Mouse (Mus musculus): ENCODE results near the gene Sstr3. TPM values are rescaled to one million over a fixed set of nuclear protein-coding genes. Genes with fewer than 3 reads are reported as not detected.

The Sstr3 gene
- polyA plus RNA-seq, 1 experiment from 2014 or later = not detected

DNA sequence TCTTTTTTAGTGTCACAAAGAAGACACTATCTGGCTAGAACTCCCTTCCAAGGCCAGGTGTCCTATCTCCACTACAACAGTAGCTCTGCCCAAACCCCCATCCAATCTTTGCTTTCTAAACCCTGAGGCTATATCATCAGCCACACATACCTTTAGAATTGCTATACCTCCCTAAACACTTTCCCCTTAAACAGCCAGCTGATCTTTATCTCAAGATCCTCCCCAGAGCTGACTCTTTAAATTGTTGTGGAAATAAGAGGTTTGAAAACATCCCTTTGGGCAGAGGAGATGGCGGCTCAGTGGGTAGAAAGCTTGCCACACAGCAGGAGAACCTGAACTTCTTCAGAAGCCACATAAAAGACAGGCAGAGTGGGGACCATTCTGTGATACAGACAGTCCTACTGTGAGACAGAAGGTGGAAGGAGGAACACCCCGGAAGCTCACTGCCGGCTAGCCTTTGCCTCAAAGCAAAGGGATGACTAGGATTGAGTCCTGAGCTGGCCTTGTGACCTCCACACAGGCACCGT lies 31.9 kb upstream of the Sstr3 start:
- Histone ChIP-seq H3K4me3 (no peak overlapping the region), H3K9ac (no peak overlapping the region), H3K27ac (no peak overlapping the region), H3K9me3 (no peaks in the 10 kb centered on the region), H3K27me3 (no peaks in the 10 kb centered on the region), H3K4me1 (peaks cover 19% of the 10 kb centered on the region), H3K36me3 (no peaks in the 10 kb centered on the region), H3K4me2 (no peak overlapping the region)
- 60% methylated on average over 4 of the region's 4 CpGs for WGBS
- ATAC-seq (ENCODE audit: borderline replicate concordance, extremely low read depth, low FRiP score, low TSS enrichment) = no peak

DNA sequence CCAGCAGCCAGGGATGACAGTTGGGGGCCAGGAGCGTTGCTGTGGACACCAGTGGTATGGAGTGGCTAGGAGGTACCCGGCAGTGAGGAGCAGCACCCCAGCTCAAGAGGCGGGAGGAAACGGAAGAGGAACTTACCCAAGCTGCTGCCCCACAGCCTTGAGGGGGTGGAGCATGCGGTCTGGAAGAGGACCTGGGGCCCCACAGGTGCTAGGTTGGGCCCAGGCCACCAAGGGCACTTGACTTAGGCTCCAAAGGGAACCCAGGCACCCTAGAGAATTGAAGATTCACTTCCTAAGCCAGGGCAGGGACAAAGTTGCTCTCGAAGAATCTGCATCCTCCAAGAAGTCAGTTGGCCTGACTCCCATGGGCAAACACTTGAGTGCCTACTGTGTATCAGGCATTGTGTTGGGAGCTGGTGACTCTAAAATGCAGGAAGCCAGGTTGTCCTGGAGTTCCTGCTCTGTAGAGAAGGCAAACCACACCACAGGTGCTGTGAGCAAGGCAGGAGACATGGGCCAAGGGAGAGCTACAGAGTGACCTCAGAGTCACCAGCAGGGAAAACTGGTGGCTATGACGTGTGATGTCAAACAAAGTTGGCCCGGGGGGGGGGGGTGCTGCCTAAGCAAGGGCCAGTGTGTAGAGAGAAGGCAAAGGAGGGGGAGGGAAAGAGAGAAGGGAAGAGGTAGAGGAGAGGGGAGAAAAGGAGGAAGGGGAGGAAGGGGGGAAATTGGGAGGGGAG lies 28.3 kb upstream of the Sstr3 start, which contains the start of gene Rac2:
Gene Rac2 (minus strand): TSS at position 126 of the 740 bp plus-strand sequence.
- Histone ChIP-seq H3K36me3 (no peaks in the 10 kb centered on the region), H3K9me3 (no peaks in the 10 kb centered on the region), H3K4me1 (no peaks in the 10 kb centered on the region), H3K4me3 (no peak within 1 kb of the TSS), H3K27me3 (no peaks in the 10 kb centered on the region), H3K27ac (no peak within 1 kb of the TSS), H3K9ac (no peak within 1 kb of the TSS), H3K4me2 (no peak within 1 kb of the TSS)
- 49% methylated on average over 8 of the region's 8 CpGs for WGBS
- no peak for ATAC-seq (ENCODE audit: borderline replicate concordance, extremely low read depth, low FRiP score, low TSS enrichment)

DNA sequence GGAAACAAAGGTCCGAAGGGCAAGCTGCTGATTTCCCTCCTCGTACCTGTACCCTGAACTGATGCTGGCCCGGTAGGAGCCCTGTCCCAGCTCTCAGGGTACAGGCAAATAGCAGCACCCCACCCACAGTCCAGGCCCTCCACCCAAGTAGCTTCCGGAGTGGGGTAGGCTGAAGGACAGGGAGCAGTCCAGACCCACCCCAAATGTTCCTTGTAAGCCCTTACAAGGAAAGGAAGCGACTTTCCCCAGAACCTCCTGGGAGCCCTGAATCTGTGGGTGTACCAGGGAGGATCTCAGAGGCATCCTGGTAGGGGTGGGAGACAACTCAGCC lies 27.8 kb upstream of the Sstr3 start:
- no peak overlapping the region for H3K9ac ChIP-seq
- no peaks in the 10 kb centered on the region for H3K9me3 ChIP-seq
- no peak overlapping the region for H3K27ac ChIP-seq
- H3K36me3 ChIP-seq = no peaks in the 10 kb centered on the region
- no peaks in the 10 kb centered on the region for H3K27me3 ChIP-seq
- H3K4me2 ChIP-seq = no peak overlapping the region
- peak; percentile 46; the same call in 1 of the 2 replicates for ATAC-seq (ENCODE audit: borderline replicate concordance, extremely low read depth, low FRiP score, low TSS enrichment)
- 77% methylated on average over 5 of the region's 5 CpGs for WGBS
- no peak overlapping the region for H3K4me3 ChIP-seq
- no peaks in the 10 kb centered on the region for H3K4me1 ChIP-seq

DNA sequence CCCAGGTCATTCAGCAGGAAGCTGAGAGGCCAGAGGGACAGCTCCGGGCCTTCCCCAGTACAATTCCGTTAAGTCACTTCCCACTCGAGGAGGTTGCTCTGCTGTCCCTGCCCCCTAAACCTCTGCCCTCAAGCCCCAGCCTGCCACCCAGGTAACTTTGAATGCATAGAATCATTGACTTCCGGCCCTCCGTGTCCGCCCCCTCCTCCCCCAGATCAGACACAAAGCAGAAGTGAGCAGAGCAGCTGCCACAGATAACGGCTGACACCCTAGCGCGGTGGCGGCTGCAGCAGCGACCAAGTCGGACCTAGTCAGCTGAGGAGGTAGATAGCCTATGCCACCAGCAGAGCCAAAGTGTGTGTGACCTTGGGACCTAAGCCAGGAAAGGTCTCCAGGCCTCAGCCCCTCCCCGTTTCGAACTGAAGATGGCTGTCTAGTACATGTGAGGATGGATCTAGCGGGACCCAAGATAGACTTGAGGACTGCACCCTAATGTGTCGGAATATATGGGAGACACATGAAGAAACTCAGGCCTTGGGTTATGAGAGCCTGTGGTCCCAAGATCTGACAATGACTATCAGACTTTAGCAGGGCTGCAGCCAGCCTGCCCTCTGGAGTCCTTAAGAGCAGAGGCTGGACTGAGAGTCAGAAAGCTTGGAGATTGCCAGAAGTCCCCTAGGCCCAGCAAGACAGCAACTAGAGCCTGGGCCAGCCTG lies 27.2 kb upstream of the Sstr3 start:
- H3K4me3 ChIP-seq = no peak overlapping the region
- ATAC-seq (ENCODE audit: borderline replicate concordance, extremely low read depth, low FRiP score, low TSS enrichment) = no peak
- WGBS = 37% methylated on average over 16 of the region's 16 CpGs

DNA sequence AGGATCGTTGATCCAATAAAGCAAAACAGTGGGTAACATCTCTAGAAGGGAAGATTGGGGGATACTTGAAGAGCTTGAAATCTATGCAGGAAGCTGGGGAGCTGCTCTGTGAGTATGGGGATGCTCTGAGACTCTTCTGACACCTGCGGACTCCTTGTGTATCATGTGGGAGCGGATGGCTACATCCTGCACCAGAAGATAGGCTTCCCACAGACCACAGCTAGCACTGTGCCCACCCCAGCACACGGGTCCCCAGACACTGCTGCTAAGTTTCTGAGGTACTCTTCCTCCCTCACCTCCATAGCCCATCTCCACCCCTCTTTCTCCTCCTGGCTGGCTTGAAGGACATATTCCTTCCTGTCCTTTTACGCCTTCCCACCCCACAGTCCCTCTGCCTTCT lies 25.7 kb upstream of the Sstr3 start:
- no peaks in the 10 kb centered on the region for H3K9me3 ChIP-seq
- no peaks in the 10 kb centered on the region for H3K36me3 ChIP-seq
- no peak for ATAC-seq (ENCODE audit: borderline replicate concordance, extremely low read depth, low FRiP score, low TSS enrichment)
- no peak overlapping the region for H3K4me2 ChIP-seq
- no peaks in the 10 kb centered on the region for H3K27me3 ChIP-seq
- H3K27ac ChIP-seq = no peak overlapping the region
- H3K4me3 ChIP-seq = no peak overlapping the region
- H3K4me1 ChIP-seq = no peaks in the 10 kb centered on the region
- WGBS = 95% methylated on average over 5 of the region's 5 CpGs
- H3K9ac ChIP-seq = no peak overlapping the region

More for the DNA sequence above, 27.2 kb upstream of the Sstr3 start:
- H3K9ac ChIP-seq = no peak overlapping the region
- H3K4me1 ChIP-seq = no peaks in the 10 kb centered on the region
- no peaks in the 10 kb centered on the region for H3K27me3 ChIP-seq
- H3K4me2 ChIP-seq = no peak overlapping the region
- H3K27ac ChIP-seq = no peak overlapping the region
- H3K36me3 ChIP-seq = no peaks in the 10 kb centered on the region
- H3K9me3 ChIP-seq = no peaks in the 10 kb centered on the region

DNA sequence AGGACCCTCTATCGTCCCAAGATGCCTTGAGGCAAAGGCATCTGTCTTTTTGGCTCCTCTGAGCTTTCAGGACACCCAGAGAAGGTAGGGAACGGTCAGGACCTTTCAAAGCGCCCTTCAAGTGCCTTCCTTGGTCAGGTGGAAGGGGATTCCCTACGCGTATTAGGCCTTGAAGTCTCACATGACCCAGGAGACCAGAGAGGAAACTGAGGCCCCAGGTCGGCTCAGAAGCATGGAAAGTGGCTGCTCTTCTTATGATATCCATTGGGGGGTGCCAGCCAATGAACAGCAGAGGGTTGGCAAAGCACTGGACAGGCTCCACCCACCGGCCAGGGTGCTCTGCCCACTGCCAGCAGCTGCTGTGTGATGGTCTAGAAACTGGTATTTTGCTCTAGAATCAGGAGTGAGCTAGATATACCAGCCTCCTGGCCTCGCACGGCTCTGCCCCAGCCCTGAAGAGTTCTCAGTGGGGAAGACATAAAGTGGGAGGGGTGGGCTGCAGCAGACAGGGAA lies 23.2 kb upstream of the Sstr3 start:
- Histone ChIP-seq H3K4me1 (no peaks in the 10 kb centered on the region), H3K4me2 (no peak overlapping the region), H3K27ac (no peak overlapping the region), H3K36me3 (no peaks in the 10 kb centered on the region), H3K9ac (no peak overlapping the region), H3K27me3 (no peaks in the 10 kb centered on the region), H3K4me3 (no peak overlapping the region), H3K9me3 (no peaks in the 10 kb centered on the region)
- 62% methylated on average over 9 of the region's 9 CpGs for WGBS
- ATAC-seq (ENCODE audit: borderline replicate concordance, extremely low read depth, low FRiP score, low TSS enrichment) = no peak

DNA sequence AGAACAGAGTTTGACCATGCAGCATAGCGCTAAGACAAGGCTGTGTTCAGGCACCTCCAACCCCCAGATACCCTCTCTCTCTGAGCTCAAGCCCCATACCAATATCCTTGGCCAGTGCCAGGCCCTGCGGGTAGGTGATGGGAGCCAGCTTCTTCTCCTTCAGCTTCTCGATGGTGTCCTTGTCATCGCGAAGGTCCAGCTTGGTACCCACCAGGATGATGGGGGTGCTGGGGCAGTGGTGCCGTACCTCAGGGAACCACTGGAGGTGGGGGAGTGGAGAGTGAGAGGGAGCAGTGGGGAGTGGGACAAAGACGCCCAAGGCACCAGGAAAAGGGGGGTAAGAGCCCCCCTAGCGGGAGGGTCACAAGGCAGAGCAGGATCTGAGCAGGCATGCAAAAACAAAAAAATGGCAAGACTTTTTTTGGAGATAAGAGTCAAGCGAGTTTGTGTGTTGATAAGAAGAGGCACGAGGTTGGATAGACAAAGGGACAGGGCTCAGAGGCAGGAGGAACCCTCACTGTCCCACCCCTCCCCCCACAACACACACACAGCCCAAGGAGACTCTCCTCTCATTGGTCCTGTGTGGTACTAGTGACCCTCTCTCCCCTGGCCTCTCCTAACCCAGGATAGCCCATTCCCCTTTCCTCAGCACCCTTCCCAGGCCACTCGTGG lies 20.4 kb upstream of the Sstr3 start:
- no peaks in the 10 kb centered on the region for H3K36me3 ChIP-seq
- H3K4me3 ChIP-seq = no peak overlapping the region
- H3K27me3 ChIP-seq = no peaks in the 10 kb centered on the region
- H3K4me1 ChIP-seq = no peaks in the 10 kb centered on the region
- WGBS = 59% methylated on average over 11 of the region's 11 CpGs
- ATAC-seq (ENCODE audit: borderline replicate concordance, extremely low read depth, low FRiP score, low TSS enrichment) = no peak
- H3K9me3 ChIP-seq = no peaks in the 10 kb centered on the region
- H3K9ac ChIP-seq = no peak overlapping the region
- no peak overlapping the region for H3K4me2 ChIP-seq
- H3K27ac ChIP-seq = no peak overlapping the region

DNA sequence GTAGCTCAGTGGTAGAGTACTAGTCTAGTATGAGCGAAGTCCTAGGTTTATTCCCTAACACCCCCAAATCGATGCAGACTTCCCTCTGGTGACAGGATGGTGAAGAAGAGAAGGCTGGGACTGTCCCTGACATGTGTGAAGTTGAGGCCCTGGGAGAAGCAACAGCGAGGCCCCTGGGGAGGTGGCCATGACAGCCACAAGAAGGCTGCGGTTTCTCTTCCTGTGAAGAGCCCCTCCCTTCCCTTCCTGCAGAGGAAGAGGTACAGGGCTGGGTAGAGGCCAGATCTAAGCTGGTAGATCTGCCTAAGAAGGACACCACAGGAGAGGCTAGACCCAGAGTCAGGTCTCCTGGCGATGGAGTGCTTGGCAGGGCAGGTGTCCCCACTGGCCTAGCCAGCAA lies 19.5 kb upstream of the Sstr3 start:
- Histone ChIP-seq H3K27ac (no peak overlapping the region), H3K36me3 (no peaks in the 10 kb centered on the region), H3K9me3 (no peaks in the 10 kb centered on the region), H3K9ac (no peak overlapping the region), H3K4me2 (no peak overlapping the region), H3K27me3 (no peaks in the 10 kb centered on the region), H3K4me1 (no peaks in the 10 kb centered on the region), H3K4me3 (no peak overlapping the region)
- 64% methylated on average over 5 of the region's 5 CpGs for WGBS
- ATAC-seq (ENCODE audit: borderline replicate concordance, extremely low read depth, low FRiP score, low TSS enrichment) = no peak

DNA sequence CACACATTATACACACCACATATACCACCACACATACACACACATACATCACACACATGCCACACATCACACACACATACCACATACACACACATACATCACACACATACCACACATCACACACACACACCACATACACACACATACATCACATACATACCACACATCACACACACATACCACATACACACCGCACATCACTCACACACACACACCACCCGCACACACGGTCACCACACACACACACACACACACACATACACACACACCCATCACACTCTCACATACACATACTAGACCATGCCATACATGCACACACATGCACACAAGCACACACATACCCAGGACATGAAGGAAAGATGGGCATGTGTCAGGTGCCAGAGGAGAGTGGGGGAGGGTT lies 18.9 kb upstream of the Sstr3 start:
- no peak overlapping the region for H3K4me2 ChIP-seq
- H3K27ac ChIP-seq = no peak overlapping the region
- no peaks in the 10 kb centered on the region for H3K4me1 ChIP-seq
- H3K9ac ChIP-seq = no peak overlapping the region
- H3K4me3 ChIP-seq = no peak overlapping the region
- H3K9me3 ChIP-seq = no peaks in the 10 kb centered on the region
- ATAC-seq (ENCODE audit: borderline replicate concordance, extremely low read depth, low FRiP score, low TSS enrichment) = no peak
- no peaks in the 10 kb centered on the region for H3K36me3 ChIP-seq
- WGBS = 90% methylated on average over 3 of the region's 3 CpGs
- H3K27me3 ChIP-seq = no peaks in the 10 kb centered on the region

DNA sequence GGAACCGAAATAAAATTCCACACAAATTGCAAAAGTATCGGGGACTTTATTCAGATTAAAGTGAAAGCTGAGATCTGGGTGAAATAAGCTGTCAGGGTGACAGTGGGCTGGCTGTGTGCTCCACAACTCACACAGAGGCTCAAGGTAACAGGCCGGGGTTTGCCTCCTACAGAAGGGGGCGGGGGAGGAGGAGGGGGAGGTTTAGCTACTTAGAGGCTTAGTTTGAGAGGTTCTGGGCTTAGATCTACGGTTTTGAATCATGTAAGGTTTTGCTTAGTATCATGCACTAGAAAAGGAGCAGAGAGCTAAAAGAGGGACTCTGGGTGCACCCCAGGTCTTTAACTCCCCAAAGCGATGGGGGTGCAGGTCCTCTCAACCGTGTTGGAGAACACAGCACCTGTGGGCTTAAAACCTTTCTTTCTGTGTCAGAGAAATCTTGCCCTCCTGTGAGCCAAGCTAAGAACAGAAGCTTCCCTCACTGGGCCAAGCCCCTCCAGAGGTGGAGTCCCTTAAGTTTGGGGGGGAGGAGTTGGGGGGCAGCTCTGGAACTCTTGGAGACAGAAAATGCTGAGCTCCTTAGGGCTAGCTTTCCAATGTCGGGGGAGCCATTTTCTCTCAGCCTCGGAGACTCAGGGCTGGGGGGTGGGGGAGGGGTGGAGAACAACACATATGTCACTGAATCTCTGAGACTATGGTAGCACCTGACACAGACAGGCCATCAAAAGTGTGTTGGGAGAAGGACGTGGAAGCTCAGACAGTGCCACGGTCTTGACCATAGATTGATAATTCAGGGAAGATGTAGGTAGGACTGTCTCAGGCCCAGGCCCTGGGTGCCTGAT lies 14.9 kb upstream of the Sstr3 start:
- Histone ChIP-seq H3K9ac (no peak overlapping the region), H3K27ac (no peak overlapping the region), H3K27me3 (no peaks in the 10 kb centered on the region), H3K4me2 (no peak overlapping the region), H3K4me3 (no peak overlapping the region), H3K9me3 (no peaks in the 10 kb centered on the region), H3K36me3 (no peaks in the 10 kb centered on the region), H3K4me1 (no peaks in the 10 kb centered on the region)
- WGBS = 59% methylated on average over 11 of the region's 11 CpGs
- ATAC-seq (ENCODE audit: borderline replicate concordance, extremely low read depth, low FRiP score, low TSS enrichment) = no peak
